In genomic region chr11:35452413-35452812, GRCm38 (mm10) we compare ENCODE assay signal across 9 mouse cellular contexts.
DNase-seq lines count a peak whose midpoint lies in the region; ATAC-seq and TF ChIP-seq lines count a peak whose summit lies in the region.
"Had no signal": no experiment of that assay in that cellular context is flagged by ENCODE, and none has a peak within 500 bp of the region (broad histone marks: within the 10 kb centered on the region; RNA-seq: fewer than 3 reads in every experiment).

No protein-coding gene starts in this region.

- intact Hi-C loops in gastrocnemius, adult 2 months (cut with DNase I): loop anchor here (5.0 kb wide), 2 partner anchors 335 to 610 kb away; no protein-coding TSS in a partner anchor

- no peak overlapping the region for H3K4me2 ChIP-seq in forebrain, embryonic 11.5 days (ENCODE audit: low read depth, low read length, severe bottlenecking)
- H3K4me2 ChIP-seq in neural tube, embryonic 11.5 days (ENCODE audit: low read depth): no peak overlapping the region

- TF ChIP-seq CTCF in gastrocnemius, adult 2 months (IDR thresholded peaks at IDR 0.05): peak; percentile 22; the same call in 1 of the 2 replicates

- no peak overlapping the region for H3K9ac ChIP-seq in forebrain, embryonic 11.5 days (ENCODE audit: low read length)
- H3K9ac ChIP-seq in neural tube, embryonic 11.5 days (ENCODE audit: low read length): no peak overlapping the region

- H3K9me3 ChIP-seq in forebrain, embryonic 11.5 days (ENCODE audit: control insufficient read depth, low read length): no peaks in the 10 kb centered on the region
- no peaks in the 10 kb centered on the region for H3K9me3 ChIP-seq in neural tube, embryonic 11.5 days (ENCODE audit: control insufficient read depth, low read length)

- no peak overlapping the region for H3K27ac ChIP-seq in gastrocnemius, adult 2 months
- no peak overlapping the region for H3K27ac ChIP-seq in forebrain, embryonic 11.5 days (ENCODE audit: low read depth, low read length)
- H3K27ac ChIP-seq in neural tube, embryonic 11.5 days (ENCODE audit: low read depth, low read length): no peak overlapping the region

- DNase-seq in gastrocnemius, adult 2 months: no peak
- no peak for DNase-seq in gastrocnemius, adult 8-10 months (ENCODE audit: low spot score in 2 of 2)
- DNase-seq in ovary, postnatal 36 days (ENCODE audit: low spot score): peak; percentile 14
- DNase-seq in ovary, adult 18-20 months (ENCODE audit: low spot score): no peak
- DNase-seq in forebrain, embryonic 11.5 days (ENCODE audit: low spot score): peak; percentile 79
- DNase-seq in layer of hippocampus, adult 18-20 months (ENCODE audit: low spot score in 2 of 2): peak; percentile 31 to 69
- DNase-seq in neural tube, embryonic 11.5 days (ENCODE audit: low spot score): peak; percentile 73
- DNase-seq in c-Kit-positive CD71-positive TER-119-positive erythroid progenitor cells, embryonic 14.5 days (ENCODE audit: low spot score): no peak

- no peak overlapping the region for H3K4me3 ChIP-seq in gastrocnemius, adult 2 months
- H3K4me3 ChIP-seq in forebrain, embryonic 11.5 days (ENCODE audit: low read depth, low read length): no peak overlapping the region
- no peak overlapping the region for H3K4me3 ChIP-seq in neural tube, embryonic 11.5 days (ENCODE audit: low read depth, low read length)

- ATAC-seq in forebrain, embryonic 11.5 days (replicated peaks; ENCODE audit: low FRiP score): 0 out of 2 replicates have a peak, but pooled peaks have one; percentile 34
- peak; percentile 65 for ATAC-seq in neural tube, embryonic 11.5 days (ENCODE audit: insufficient read depth, low FRiP score, low TSS enrichment)

- no peaks in the 10 kb centered on the region for H3K36me3 ChIP-seq in forebrain, embryonic 11.5 days (ENCODE audit: control insufficient read depth, insufficient read depth, low read length)
- H3K36me3 ChIP-seq in neural tube, embryonic 11.5 days (ENCODE audit: control insufficient read depth, insufficient read depth, low read length): no peaks in the 10 kb centered on the region
- H3K36me3 ChIP-seq: G1E had no signal

- peaks cover 11% of the 10 kb centered on the region for H3K4me1 ChIP-seq in forebrain, embryonic 11.5 days (replicated peaks; ENCODE audit: control insufficient read depth, insufficient read depth, low read length)
- H3K4me1 ChIP-seq in neural tube, embryonic 11.5 days (ENCODE audit: control insufficient read depth, insufficient read depth, low read length): no peaks in the 10 kb centered on the region; the same call in 1 of the 2 replicates

- peaks cover 82% of the 10 kb centered on the region for H3K27me3 ChIP-seq in forebrain, embryonic 11.5 days (ENCODE audit: control insufficient read depth, insufficient read depth, low read length)
- H3K27me3 ChIP-seq in neural tube, embryonic 11.5 days (ENCODE audit: control insufficient read depth, insufficient read depth, low read length): no peaks in the 10 kb centered on the region

- 19% methylated on average over 4 of the region's 5 CpGs for WGBS in forebrain, embryonic 11.5 days
- WGBS in neural tube, embryonic 11.5 days: 46% methylated on average over 5 of the region's 5 CpGs

Comparison
In these comparisons a context has a peak if more than half of its experiments do, and no peak if none do; other contexts are left out.
1. DNase-seq: peak in ovary, postnatal 36 days (single experiment), forebrain, embryonic 11.5 days (single experiment), layer of hippocampus, adult 18-20 months (2 of 2) and neural tube, embryonic 11.5 days (single experiment); none in gastrocnemius, adult 2 months (single experiment), gastrocnemius, adult 8-10 months (0 of 2), ovary, adult 18-20 months (single experiment) and c-Kit-positive CD71-positive TER-119-positive erythroid progenitor cells, embryonic 14.5 days (single experiment).